Mouse (Mus musculus) forebrain, embryonic 11.5 days (tissue): ENCODE measurements around the gene Reln. TPM values are rescaled to one million over a fixed set of nuclear protein-coding genes. Genes with fewer than 3 reads are reported as not detected.

Experiments used
- ATAC-seq: fragments of 200-750 bp; cut with Nextera tagmentation; replicated peaks from 2 replicates; pipeline ENCODE4 v1.8.0; 2017; ENCODE audit warnings: moderate TSS enrichment; ENCODE audit not compliant: low FRiP score
- DNase-seq: peaks from one replicate; pipeline ENCODE4 v3.0.0-alpha.2; 2017; ENCODE audit warnings: low spot score
- H3K27ac ChIP-seq: fragments of 300-500 bp; sonication (generic); 2 replicates; pipeline ENCODE4 v1.5.1; 2014; ENCODE audit warnings: low read depth, low read length
- H3K27me3 ChIP-seq: fragments of 300-500 bp; sonication (generic); 2 replicates; pipeline ENCODE4 v1.6.1; 2014; ENCODE audit warnings: mild to moderate bottlenecking, low read length, mixed read lengths; ENCODE audit not compliant: control insufficient read depth, insufficient read depth
- H3K36me3 ChIP-seq: fragments of 300-500 bp; sonication (generic); 2 replicates; pipeline ENCODE4 v1.6.1; 2014; ENCODE audit warnings: mild to moderate bottlenecking, low read length, moderate library complexity, mixed read lengths; ENCODE audit not compliant: control insufficient read depth, insufficient read depth
- H3K4me1 ChIP-seq: fragments of 300-500 bp; sonication (generic); replicated peaks from 2 replicates; pipeline ENCODE4 v1.6.1; 2014; ENCODE audit warnings: low read length, mixed read lengths; ENCODE audit not compliant: control insufficient read depth, insufficient read depth
- H3K4me2 ChIP-seq: fragments of 300-500 bp; sonication (generic); 2 replicates; pipeline ENCODE4 v1.6.1; 2014; ENCODE audit warnings: low read depth, mild to moderate bottlenecking, low read length, moderate library complexity, mixed read lengths; ENCODE audit not compliant: severe bottlenecking
- H3K4me3 ChIP-seq: fragments of 300-500 bp; sonication (generic); 2 replicates; pipeline ENCODE4 v1.5.1; 2014; ENCODE audit warnings: low read depth, low read length
- H3K9ac ChIP-seq: fragments of 300-500 bp; sonication (generic); 2 replicates; pipeline ENCODE4 v1.6.1; 2014; ENCODE audit warnings: low read length
- H3K9me3 ChIP-seq: fragments of 300-500 bp; sonication (generic); 2 replicates; pipeline ENCODE4 v1.6.1; 2016; ENCODE audit warnings: low read length, mixed read lengths; ENCODE audit not compliant: control insufficient read depth
- WGBS: fragments of 180-500 bp; shearing (Covaris S2); extraction: QIAGEN DNeasy Blood & Tissue Kit; methylation state at CpG from one replicate; pipeline ENCODE4 v1.1.7; 2014; 5-methylcytosine and 5-hydroxymethylcytosine counted together
- polyA plus RNA-seq: library from polyadenylated mRNA; unstranded; fragments of >200 nt; fragmentation: Nextera tagmentation; extraction: Ambion mirVana; gene quantifications from 2 replicates; pipeline ENCODE4 v1.2.1, GENCODE M21; 2014

The Reln gene
- polyA plus RNA-seq, 1 experiment from 2014 or later: 15.1 TPM

DNA sequence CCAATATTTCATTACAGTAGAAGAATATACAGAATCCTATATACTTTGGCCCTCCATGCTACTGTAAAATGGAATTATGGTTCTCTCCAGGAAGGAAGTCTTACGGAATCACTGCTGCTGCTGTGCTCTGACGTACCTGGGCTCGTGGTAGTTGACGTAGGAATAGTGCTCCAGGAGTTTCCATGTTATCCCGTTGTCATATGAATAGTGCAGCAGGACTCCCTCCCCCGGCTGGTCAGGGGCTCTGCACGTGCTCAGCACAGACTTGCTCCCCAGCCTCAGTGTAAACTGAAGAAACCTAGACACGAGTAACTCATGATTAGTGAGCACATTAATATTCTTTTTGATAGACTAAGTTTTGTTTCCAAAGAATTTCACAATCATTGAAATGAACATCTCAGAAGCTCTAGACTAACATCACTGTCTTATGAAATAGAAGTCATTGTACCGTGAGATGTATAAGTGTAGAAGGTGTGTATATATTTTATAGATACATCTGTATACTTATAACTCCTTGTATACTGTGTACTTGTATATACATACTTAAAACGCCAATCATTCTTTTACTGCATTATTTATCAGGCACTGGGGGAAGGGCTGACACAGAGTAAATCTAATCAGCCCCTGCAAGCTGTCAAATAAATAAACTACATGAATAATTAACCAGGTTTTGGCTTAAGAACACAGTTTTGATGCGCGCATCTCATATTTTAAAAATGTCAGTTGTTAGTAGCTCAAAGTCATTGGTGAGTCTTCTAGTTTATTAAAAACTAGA, 304.9 kb downstream of the Reln start:
- Histone ChIP-seq H3K4me3 (no peak overlapping the region), H3K36me3 (no peaks in the 10 kb centered on the region), H3K27me3 (no peaks in the 10 kb centered on the region), H3K9me3 (no peaks in the 10 kb centered on the region), H3K27ac (no peak overlapping the region), H3K4me2 (no peak overlapping the region), H3K4me1 (no peaks in the 10 kb centered on the region), H3K9ac (no peak overlapping the region)
- DNase-seq (no peak), ATAC-seq (no peak)
- WGBS: 90% methylated on average over 12 of the region's 12 CpGs

DNA sequence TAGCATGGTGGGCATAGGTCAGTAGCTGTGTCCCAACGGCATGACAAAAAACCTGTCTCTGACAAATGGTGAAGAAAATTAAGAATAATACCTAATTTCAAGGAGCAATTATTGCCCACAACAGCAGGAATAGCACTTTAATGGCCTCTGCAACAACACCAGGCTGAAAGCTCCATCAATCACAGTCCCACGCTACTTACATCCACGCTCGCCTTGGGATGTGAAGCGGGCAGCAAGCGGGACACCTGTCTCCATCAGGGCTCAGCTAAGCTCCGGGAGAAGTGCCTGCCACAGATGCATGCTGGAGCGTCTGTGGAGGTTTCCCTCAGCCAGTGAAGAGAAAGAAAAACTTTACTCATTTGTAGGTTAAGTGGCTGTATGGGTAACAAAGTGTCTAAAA, 309.3 kb downstream of the Reln start:
- H3K27me3 ChIP-seq: no peaks in the 10 kb centered on the region
- H3K36me3 ChIP-seq: no peaks in the 10 kb centered on the region
- no peaks in the 10 kb centered on the region for H3K9me3 ChIP-seq
- no peak overlapping the region for H3K4me3 ChIP-seq
- no peak overlapping the region for H3K9ac ChIP-seq
- no peak overlapping the region for H3K27ac ChIP-seq
- 90% methylated on average over 8 of the region's 8 CpGs for WGBS
- ATAC-seq (no peak), DNase-seq (no peak)
- no peak overlapping the region for H3K4me2 ChIP-seq
- no peaks in the 10 kb centered on the region; the same call in 1 of the 2 replicates for H3K4me1 ChIP-seq

DNA sequence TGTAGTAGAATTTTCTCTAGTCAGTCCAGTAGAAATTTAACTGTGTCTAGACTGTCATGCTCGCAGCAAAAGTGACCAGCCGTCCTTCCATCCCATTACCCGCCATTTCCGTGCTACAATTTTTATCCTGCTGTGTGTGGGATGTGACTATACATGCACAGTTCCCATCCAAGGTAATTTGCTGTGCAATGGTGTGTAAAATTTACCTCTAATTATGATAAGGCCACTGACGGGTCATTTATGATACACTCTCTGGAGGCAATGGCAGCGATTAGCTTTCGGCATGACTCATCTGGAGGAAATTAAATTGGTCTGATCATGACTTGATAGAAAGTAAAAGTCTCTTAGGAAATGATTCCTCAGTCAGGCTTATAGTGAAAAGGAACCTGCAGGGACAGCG, 311.5 kb downstream of the Reln start:
- DNase-seq (no peak), ATAC-seq (no peak)
- 77% methylated on average over 8 of the region's 8 CpGs for WGBS

DNA sequence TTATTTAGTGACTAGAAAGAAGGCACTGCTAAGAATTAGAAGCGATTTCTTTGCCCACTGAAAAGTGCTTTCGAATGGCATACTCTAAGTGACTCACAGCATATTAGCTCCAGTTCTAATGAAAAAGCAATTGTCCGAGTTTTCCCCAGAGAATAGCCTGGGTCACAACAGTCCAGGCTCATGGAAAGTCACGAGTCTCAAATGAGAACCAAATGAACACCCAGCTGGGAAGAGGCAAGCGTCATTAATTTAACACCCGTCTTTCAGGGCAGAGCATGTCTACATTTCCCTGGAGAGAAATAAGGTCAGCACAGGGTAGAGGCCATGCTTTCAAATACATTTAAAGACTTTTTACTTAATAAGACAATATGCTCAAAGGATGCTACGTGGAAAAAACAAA, 312.8 kb downstream of the Reln start:
- Histone ChIP-seq H3K4me2 (no peak overlapping the region), H3K36me3 (no peaks in the 10 kb centered on the region), H3K27me3 (no peaks in the 10 kb centered on the region), H3K4me1 (no peaks in the 10 kb centered on the region; the same call in 1 of the 2 replicates), H3K9ac (no peak overlapping the region), H3K4me3 (no peak overlapping the region), H3K9me3 (no peaks in the 10 kb centered on the region), H3K27ac (no peak overlapping the region)
- DNase-seq (no peak), ATAC-seq (0 out of 2 replicates have a peak, but pooled peaks have one; percentile 30)
- WGBS: 35% methylated on average over 7 of the region's 7 CpGs

More for the DNA sequence above, 311.5 kb downstream of the Reln start:
- H3K4me2 ChIP-seq: no peak overlapping the region
- H3K4me3 ChIP-seq: no peak overlapping the region
- no peaks in the 10 kb centered on the region for H3K36me3 ChIP-seq
- no peaks in the 10 kb centered on the region; the same call in 1 of the 2 replicates for H3K4me1 ChIP-seq
- no peak overlapping the region for H3K9ac ChIP-seq
- H3K9me3 ChIP-seq: no peaks in the 10 kb centered on the region
- H3K27ac ChIP-seq: no peak overlapping the region
- no peaks in the 10 kb centered on the region for H3K27me3 ChIP-seq

DNA sequence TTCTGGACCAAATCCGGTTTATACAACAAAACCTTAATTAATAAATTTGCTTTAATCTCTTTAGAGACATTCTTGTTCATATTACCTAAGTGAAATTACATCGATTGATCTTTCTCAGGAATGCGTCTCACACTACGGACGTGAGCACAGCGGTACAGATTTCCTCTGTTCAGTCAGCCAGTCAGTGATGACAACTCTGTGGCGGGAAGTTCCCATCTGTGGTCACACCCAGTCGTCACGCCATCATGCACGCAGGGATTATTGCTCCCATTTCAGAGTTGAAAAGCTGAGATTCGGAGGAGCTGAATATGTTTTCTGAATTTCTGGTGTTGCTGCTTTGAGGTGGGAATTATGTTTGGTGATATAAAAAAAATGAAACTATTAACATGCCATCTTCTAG, 316.1 kb downstream of the Reln start:
- H3K27ac ChIP-seq: no peak overlapping the region
- H3K4me3 ChIP-seq: no peak overlapping the region
- H3K9ac ChIP-seq: no peak overlapping the region
- no peaks in the 10 kb centered on the region; the same call in 1 of the 2 replicates for H3K4me1 ChIP-seq
- H3K9me3 ChIP-seq: no peaks in the 10 kb centered on the region
- H3K36me3 ChIP-seq: no peaks in the 10 kb centered on the region
- H3K4me2 ChIP-seq: no peak overlapping the region
- no peaks in the 10 kb centered on the region for H3K27me3 ChIP-seq
- WGBS: 82% methylated on average over 11 of the region's 11 CpGs
- DNase-seq: no peak
- no peak for ATAC-seq

DNA sequence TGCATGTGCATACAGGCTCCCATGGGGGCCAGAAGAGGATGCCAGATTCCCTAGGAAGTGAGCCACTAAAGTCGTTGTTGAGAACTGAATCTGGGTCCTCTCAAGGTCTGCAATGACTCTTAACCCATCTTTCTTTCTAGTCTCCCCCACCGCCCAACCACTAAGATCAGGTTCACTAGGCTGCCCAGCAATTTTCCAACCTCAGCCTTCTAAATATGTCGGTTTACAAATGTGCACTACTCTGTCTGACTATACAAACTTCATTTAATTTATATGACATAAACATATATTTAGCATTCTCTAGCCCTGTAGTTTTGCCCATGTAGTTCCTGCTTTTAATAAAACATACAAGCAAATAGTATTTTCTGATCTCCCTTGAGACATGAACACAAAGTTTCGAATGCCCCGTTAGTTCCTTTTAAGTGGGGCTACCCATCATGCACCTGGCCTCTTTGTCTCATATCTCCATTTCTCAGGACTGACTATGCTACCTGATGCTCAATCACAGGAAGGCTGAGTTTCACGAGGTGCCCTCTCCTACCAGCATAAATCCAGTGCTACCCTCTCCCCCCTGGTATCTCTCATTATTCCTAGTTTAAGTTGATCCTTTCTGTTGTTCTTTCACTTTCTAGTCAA, 317.1 kb downstream of the Reln start:
- no peak overlapping the region for H3K4me2 ChIP-seq
- H3K4me3 ChIP-seq: no peak overlapping the region
- H3K27ac ChIP-seq: no peak overlapping the region
- no peak overlapping the region for H3K9ac ChIP-seq
- H3K9me3 ChIP-seq: no peaks in the 10 kb centered on the region
- no peaks in the 10 kb centered on the region for H3K27me3 ChIP-seq
- H3K4me1 ChIP-seq: no peaks in the 10 kb centered on the region; the same call in 1 of the 2 replicates
- H3K36me3 ChIP-seq: no peaks in the 10 kb centered on the region
- 85% methylated on average over 6 of the region's 6 CpGs for WGBS
- DNase-seq (no peak), ATAC-seq (no peak)

DNA sequence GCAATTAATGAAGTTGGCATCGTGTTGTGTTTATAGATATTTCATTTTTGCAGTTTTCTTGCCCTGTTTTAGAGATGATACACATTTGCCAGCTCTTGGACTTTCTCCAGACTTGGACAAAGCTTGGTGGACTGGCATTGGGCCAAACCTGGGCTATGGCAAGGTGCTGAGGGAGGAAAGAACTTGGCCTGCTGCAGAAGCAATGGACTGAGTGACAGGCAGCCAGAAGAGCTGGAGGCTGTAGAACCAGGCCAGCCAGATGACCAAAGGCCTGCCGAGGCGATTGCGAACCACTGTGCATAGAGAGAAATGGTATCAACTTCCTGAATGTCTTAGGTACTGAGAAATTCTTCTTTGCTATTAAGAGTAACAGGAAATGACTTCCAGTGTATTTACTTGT, 318.8 kb downstream of the Reln start:
- Histone ChIP-seq H3K9me3 (no peaks in the 10 kb centered on the region), H3K4me3 (no peak overlapping the region), H3K27ac (no peak overlapping the region), H3K9ac (no peak overlapping the region), H3K4me2 (no peak overlapping the region), H3K4me1 (no peaks in the 10 kb centered on the region), H3K36me3 (no peaks in the 10 kb centered on the region), H3K27me3 (no peaks in the 10 kb centered on the region)
- WGBS: 93% methylated on average over 4 of the region's 4 CpGs
- DNase-seq (no peak), ATAC-seq (no peak)

DNA sequence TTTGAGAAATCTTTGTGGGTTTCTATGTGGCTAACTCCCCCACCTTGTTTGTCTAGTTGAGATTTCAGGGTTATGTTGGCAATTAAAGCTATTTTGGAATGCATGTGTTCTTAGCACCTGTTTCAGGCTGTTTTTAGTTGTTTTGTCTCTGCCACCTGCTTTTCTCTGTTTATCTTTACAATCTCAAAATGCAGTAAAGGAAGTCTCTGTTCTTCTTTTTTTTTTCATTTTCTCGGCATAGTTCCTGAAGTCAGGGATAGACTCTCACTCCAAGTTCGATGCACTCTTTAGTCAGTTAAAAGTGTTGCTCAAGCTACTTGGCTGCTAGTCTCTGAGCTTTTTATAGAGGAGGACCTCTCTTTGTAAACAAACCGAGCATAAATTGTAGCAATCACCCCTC, 320.4 kb downstream of the Reln start:
- Histone ChIP-seq H3K4me1 (no peaks in the 10 kb centered on the region), H3K36me3 (no peaks in the 10 kb centered on the region), H3K4me2 (no peak overlapping the region), H3K27me3 (no peaks in the 10 kb centered on the region), H3K27ac (no peak overlapping the region), H3K9ac (no peak overlapping the region), H3K9me3 (no peaks in the 10 kb centered on the region), H3K4me3 (no peak overlapping the region)
- WGBS: 81% methylated on average over 3 of the region's 3 CpGs
- no peak for ATAC-seq
- DNase-seq: no peak

DNA sequence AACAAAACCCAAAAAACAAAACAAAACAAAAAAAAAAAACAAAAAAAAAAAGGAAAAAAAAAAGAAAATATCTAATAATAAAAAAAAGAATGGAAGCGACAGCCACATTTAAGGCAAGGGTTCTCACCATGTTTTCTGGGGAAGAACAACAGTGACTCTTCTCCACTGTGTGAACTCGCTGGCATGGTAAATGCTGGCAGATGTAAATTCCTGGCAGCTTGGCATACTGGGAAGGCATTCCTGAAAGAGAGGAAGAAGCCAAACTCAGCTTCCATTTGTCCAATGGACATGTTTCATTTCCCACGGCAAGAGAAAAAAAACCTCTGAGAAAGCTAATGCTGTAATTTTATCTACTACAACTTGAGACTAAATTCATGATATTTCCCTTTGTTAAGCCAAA, 326.6 kb downstream of the Reln start:
- ATAC-seq (no peak), DNase-seq (no peak)
- Histone ChIP-seq H3K9me3 (no peaks in the 10 kb centered on the region), H3K9ac (no peak overlapping the region), H3K27ac (no peak overlapping the region), H3K4me2 (no peak overlapping the region), H3K4me3 (no peak overlapping the region), H3K27me3 (no peaks in the 10 kb centered on the region), H3K36me3 (no peaks in the 10 kb centered on the region), H3K4me1 (no peaks in the 10 kb centered on the region)
- 88% methylated on average over 3 of the region's 3 CpGs for WGBS
